Mouse (Mus musculus) activated CD4-positive, CD25-positive, alpha-beta regulatory T cell, adult 4 months (primary cell): ENCODE measurements at regions not wholly inside any gene's neighbourhood (a gene's known extent, or its start where the extent isn't known, plus 50 kb on each side); places are given as distances from the start of the nearest gene placed in this dataset.
A peak's percentile ranks its signal among the peaks of the same experiment; 100 is the strongest.

Experiments
- ATAC-seq: one replicate; pipeline ENCODE4 v1.8.0; 2017

DNA sequence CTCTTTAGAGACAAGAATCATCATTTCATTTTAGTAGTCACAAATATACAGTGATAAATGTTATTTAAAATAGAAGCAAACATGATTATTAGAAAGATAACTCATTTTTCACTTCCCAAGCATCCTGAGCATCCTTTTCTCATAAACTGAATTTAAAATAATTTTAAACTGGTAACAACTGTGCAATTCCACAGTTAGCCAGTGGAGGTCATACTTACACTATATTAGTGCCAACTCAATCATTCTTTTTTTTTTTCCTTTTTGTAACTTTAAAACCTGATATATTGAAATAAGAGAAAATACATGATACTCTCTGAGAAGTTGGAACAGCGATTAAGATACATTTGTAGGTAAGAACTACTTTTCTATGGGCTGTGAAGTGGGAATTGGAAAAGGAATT is 113.2 kb upstream of the Gm17509 start:
- ATAC-seq: no peak

DNA sequence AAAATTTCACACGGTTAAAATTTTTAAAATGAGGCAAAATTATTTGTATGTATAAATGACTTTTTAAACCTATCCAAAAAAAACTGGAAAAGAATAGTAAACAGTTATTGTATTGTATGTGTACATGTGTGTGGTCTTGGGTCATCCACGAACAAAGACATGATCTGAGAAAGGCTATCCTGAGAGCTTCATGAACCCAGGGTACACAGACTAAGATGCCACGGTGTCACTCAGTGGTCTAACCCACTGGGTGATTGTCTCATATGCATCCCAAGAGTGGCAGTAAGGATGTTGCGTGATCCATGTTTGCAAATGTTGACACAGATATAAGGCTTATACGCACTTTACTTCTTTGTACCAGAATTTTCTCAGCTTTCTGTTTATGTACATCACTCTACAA is 113.7 kb upstream of the Gm17509 start:
- no peak for ATAC-seq

DNA sequence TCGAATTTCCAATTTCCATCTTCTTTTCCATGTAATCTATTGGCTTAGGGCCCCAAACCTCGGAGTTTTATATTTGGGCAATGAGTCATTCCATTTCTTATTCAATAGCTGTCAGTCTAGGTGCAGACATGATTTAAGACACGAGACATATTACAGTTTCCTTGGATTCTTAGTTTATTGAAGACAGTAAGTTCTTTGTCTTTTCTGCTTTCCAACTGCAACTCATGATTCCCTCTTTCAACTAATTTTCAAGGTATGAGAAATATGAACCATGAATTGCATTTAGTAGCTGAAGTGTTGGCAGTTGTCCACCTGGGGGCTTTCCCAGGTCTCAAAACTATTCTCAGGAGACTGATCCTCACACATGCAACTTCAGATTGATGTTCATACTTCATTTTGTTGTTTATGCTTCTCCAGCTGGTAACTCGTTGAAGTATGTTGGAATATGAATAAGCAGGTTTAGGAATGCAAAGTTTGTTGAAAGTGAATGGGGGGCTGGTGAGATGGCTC is 160.3 kb upstream of the Gm17509 start:
- ATAC-seq: no peak

DNA sequence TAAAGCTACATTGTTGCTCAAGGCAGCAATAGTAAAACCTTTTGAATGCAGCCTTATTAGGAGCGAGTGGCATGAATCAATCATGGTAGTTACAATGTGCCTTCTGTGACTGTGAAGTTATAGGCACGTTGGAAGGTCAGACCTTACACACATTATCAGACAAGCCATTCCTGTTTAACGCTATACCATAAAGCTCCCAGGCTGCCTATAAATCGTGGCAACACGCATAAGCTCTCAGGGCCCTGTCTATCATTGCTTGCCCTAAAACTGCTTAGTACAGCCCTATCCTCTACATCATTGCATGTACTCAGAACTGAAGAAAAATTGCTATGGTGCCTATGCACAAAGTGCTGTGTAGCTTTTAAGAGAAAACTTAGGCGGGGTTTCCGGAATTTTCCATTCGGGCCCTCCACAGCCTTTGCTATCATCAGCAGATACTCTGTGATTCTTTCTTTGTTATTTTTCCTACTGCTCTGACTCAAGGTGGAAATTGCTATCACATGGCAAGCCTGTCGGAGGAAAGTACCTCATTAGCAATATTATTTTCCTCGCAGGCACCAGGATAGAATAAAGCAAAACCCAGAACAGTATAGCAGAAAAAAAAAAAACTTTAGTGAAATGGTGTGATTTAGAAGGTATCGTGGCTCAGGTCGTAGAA is 162.7 kb upstream of the Gm17509 start:
- no peak for ATAC-seq

DNA sequence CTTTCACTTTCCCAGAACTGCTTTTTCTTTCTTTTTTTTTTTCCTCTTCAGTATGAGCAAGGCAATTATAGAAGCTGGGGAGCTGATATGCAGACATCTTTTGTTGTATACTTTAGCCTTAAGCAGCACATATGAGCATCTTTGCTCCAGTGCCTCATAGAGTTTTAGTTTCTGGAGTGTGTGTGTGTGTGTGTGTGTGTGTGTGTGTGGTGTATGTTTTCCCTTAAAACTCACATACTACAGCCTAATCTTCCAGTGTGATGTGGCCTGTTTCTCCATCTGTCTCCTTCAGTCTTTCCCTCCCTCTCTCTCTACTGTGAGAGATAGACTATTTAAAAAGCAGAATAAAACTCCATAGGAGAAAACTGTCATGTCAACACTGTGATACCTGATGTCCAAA is 169.4 kb upstream of the Gm17509 start:
- no peak for ATAC-seq

DNA sequence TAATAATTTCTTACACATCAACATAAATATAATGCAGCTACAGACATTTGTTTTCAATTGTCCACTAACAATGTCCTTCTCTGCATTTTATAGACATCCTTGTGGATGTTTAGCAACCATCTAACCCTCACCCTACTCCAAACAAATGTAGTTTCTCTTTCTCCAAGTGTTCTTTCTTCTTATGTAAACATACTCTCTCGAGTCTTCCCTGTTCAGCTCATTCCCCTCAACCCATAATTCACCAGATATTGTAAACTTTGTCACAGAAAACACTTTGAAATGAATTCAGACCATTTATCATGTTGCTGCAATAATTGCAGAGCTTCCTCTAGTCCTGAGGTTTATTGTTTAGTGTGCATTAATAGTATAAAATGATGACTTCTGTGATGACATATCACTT is 172.6 kb upstream of the Gm17509 start:
- ATAC-seq: no peak

DNA sequence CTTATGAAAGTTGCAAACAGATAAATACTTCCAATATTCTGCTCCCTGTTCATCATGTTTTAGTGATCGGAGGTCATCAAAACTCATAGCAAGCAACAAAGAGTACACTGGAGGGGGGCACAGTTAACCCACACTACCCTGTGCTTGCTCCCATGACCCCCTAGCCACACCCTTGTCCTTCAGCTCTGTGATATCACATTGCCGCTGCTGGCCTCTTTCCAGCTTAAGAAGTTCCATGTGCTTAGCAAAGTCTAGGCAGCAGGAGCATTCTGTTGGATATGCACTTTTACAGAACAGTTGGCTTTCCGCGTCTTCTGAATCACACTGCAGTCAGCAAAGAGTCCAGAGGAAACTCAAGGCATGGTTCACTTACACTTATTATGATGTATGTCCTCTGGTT is 180.4 kb upstream of the Gm17509 start:
- ATAC-seq: no peak

DNA sequence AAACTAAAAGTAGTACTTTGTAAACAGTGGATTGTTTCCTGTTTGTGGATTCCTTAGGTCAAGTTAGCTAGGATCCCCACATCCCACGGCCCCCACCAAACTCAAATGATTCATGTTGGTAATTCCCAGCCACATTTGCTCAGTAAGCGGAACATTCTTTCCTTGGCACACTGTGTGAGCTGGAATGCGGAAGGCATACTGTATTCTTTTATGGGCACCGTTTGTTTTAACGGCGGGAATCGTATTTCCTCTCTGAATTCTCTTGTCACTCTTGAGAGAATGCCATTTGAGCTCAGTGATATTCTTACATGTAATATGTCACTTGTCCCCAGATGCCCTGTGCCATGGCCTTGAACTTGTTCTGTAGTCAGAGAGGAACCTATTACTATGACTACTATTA is 189.1 kb upstream of the Gm17509 start:
- no peak for ATAC-seq

DNA sequence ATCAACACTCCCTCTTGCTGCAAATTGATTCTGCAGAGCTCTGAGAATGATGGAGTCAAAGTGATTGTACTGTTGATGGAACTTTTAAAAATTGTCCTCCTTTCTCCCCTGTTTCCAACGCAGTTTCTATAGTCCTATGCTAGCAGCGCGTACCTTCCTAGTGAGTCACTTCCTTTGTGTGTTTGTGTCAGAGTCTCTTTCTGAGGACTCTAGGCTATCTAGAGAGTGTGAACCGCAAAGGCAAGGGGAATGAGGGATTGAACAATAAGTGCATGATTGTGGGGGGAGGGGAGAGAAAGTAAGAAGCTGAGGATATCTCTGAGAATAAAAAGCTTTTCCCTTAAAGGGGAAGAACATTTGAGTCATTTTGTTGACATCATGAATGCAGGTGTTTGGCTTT is 188.5 kb upstream of the Hcn1 start:
- no peak for ATAC-seq

DNA sequence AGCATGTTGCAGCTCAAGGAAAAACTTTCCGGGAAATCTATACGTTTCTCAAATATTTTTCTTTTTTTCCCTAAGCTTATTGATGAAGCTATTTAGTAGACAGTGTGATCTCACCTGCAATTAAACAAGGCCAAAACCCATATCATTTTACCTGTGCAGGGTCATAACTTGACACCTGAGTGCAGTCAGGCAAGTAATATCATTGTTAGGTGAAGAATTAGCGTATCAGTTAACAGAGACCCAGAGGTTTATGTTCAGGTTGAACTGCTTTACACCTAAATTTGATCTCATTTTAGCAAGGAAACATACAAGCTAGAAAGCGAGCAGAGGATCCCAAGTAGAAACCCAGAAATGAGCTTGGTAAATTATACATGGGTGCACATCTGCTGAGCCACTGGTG is 178.6 kb upstream of the Hcn1 start:
- ATAC-seq: no peak

DNA sequence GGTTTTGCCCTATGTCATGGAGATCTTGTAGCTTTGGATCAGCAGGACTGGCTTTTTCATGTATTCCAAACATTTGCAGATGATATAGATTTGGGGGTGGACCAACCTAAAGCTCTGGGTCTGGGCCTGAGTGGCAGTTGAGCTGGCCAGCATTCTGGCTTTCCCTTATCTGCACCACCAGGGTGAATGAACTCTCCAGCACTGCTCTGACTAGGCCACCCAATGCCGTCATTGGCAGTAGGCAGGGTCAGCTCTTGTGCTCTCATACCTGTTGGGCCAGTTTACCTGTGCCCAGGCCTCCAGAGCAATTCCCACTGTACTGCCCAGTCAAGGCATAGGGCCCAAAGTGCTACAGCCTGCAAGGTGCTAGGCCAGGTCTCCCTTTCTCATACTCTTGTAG is 177.1 kb upstream of the Hcn1 start:
- ATAC-seq: no peak

DNA sequence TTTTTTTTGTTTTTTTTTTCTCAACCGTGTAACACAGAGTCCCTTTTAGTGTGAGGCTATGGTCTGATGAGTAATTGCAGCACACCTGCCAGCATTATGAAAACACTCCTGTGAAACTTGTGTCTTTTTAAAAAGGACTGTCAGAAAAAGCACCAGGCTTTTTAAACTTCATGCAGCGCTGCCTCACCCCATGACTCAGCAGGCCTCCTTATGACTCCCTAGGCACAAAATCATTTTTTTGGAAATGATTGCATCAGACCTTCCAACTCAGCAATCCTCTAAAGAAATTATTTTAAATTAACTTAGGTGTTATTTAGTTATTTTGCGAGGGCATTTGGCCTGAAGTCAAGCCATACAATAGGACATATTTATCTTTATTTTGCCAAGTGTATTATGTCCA is 134.7 kb upstream of the Hcn1 start:
- no peak for ATAC-seq

DNA sequence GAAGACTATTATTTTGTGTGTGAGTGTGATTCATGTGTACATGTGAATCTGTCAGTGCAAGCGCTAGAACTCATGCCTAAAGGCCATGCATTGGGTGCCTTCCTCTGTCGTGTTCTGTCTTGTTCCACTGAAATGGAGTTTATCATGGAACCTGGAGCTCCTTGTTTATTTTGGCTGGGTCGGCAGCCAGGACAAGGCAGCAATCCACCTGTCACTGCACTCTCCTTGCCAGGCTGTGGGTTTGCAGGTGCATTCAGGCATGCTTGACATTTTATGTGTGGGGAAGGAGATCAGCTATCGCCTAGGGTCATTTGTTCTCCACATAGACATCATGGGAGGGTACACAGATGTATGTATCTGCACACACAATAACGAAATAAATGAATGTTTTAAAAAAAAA is 129.4 kb upstream of the Hcn1 start:
- ATAC-seq: no peak

DNA sequence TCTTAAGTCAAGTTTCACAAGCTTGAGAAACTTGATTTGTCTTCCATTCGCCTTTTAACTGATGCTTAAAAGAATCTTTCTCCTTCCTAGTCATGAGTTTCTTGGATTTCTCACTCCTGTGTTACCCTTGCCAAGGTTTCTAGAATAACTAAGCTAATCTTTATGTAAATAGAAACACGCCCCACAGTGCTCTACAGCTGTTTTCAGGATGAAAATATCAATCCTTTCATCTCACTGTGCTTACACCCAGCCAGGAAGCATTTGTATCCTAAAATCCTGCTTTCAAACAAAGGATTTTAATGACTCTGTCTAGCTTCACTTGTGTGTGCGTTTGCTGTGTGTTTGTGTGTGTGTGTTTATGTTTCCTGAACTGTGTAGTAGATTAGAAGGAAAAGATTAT is 119.5 kb upstream of the Hcn1 start:
- ATAC-seq: no peak

DNA sequence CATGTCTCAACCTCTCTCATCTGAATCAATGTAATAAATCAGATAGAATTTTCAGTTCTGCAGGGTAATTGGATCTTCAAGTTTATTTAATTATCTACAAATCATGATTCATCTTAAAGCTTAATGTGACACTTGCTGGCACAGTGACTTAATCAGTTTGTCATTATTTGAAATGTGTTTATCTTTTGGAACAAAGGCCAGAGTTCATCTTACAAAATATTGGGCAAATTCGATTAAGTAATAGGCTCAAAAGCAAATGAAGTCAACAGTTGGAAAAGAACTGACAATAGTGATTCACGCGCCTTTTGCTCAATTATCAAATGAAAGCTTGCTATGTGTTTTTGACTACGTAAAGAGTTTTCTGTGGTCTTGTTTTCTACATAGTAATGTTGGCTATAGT is 93.4 kb upstream of the Hcn1 start:
- ATAC-seq: no peak

DNA sequence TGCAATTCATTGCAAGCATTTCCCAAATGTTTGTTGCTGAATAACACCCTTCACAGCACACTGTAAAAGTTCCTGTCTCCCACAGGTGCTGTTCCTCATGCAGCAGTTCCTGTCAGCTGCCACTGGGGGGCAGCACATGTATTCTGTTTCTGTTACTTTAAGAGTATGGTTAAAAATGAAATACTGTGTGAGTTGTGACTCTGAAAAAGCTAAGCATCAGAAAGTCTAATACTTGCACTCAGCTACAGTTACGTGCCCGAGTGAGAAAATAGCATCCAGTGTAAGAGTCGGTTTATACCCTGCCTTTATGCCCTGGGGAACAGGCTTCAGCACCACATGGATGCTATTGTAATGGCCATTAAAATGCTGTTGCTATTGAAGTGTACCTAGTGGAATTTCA is 52.0 kb upstream of the Hcn1 start:
- ATAC-seq: peak; percentile 63
